Mouse (Mus musculus) c-Kit-positive CD71-negative TER-119-negative erythroid progenitor cells, embryonic 14.5 days (primary cell): ENCODE data around the gene Cd63.

Experiments
- DNase-seq: peaks from one replicate; pipeline ENCODE4 v3.0.0-alpha.2; 2013; ENCODE audit warnings: low read depth

The Cd63 gene

DNA sequence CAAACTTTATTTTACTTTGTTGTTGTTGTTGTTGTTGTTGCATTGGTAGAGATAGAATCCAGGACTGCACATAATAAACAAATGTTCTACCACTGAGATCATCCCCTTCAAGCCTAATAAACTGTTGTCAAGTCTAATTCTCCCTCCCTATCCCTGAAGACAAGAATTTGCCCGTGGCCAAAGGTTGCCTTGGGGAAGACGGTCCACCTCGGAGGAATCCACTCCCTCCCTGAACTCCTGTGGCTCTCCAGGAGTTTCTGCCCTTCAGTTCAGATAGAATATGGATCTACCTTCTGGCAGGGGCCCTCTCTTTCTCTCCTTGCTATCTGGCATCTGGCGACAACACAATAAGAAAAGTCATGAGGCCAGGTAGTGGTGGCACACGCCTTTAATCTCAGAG is 4.0 kb downstream of the Cd63 start:
- no peak for DNase-seq

DNA sequence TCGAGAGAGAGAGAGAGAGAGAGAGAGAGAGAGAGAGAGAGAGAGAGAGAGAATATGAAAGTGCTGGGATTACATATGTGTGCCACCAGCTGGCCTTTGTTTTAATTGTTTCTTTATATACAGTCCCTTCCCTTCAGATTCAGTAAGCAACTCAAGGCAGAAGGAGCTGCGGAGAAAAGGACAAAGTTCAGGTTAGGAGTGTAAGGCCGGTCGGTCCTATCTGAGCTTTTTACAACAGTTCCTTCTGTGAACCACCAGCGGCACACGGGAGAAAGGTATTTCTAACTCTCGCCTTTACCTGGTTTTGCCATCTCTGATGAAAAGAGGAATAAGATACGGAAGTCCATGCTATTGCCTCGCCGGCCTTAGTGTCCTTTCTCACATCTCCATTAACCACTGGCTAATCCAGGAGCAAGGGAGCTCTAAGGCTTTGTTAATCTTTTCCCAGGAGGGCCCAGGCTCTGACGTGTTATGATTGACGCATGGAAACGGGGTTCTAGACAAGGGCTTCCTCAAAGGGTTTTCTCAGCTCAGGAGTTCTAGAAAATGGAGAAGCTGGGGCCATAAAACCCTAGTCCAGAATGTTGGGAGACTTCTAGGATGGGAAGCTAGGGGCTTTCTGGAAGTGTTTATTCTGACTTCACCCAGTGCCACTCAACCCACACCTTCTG is 8.1 kb downstream of the Cd63 start:
- DNase-seq: no peak

DNA sequence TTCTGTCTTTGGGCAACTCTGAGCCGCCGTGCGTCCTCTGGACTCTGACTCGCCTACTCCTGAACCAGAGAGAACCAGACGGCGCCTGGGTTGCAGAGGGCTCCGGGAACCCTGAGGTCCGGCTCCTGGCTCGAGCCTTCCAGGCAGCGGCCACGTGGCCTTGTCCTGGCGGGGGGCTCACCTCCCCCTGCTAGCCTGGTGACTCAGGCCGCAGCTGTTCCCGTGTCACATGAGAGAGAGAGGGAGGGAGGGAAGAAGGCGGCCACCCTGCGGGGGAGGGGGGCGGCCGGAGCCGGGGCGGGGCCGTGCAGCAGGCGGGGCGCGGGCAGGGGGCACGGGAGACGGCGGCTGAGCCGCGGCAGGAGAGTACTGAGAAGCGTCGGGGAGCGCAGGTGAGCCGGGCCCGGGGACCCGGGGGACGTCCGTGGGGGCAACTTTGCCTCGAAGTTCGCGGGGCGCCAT is 8.8 kb downstream of the Cd63 start:
- DNase-seq: no peak

DNA sequence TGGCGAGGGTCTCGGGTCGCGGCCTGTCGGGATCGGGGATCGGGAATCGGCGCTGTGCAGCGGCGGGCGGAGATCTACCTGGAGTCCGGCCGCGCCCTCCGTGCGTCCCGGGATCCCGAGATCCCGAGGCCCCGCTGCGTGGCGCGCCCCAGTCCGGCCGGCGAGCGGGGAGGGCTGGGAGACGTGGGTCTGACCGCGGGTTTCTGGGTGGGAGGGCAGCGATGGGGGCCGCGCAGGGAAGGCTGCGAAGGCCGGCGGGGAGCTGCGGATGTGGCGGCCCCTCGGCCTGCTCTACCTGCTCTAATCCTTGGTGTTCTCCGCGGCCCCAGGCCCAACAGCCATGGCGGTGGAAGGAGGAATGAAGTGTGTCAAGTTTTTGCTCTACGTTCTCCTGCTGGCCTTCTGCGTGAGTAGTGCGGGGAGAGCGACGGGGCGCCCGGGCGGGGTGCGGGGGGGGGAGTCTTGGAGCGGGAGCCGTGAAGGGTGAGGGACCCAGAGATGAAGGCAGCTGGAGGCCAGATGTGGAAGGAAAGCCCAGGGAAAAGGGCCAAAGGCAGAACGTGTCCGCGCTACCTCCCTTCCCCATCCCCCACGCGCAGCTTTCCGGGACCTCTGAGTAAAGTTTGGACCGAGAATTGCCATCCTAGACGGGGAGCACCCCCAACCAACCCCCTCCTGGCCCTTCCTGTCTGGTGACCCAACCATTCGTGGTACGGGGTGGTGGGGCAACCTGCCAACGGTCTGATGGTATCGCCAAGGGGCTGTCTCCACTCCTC is 9.5 kb downstream of the Cd63 start:
- DNase-seq: no peak

DNA sequence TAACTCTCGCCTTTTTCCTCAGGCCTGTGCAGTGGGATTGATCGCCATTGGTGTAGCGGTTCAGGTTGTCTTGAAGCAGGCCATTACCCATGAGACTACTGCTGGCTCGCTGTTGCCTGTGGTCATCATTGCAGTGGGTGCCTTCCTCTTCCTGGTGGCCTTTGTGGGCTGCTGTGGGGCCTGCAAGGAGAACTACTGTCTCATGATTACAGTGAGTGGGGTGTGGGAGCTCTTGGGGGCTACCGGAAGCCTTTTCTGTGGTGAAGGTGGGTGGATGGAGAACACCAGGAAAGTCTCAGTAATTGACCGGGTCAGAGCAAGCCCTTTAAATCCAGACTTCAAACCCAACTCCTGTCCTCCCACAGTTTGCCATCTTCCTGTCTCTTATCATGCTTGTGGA is 10.6 kb downstream of the Cd63 start:
- no peak for DNase-seq

DNA sequence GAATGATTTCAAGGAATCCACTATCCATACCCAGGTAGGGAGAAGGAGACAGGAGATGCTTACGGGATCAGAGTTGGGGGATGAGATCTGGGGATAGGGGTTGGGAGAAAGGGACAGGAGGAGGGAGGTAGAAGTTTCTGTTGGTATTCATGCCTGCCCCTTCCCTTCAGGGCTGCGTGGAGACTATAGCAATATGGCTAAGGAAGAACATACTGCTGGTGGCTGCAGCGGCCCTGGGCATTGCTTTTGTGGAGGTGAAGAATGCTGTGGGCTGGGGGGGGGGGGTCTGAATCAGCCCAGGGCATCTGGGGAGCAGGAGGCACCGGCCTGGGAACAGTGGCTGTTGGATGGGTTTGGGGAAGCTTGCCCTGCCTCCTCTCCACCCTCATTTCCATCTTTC is 11.5 kb downstream of the Cd63 start:
- no peak for DNase-seq

DNA sequence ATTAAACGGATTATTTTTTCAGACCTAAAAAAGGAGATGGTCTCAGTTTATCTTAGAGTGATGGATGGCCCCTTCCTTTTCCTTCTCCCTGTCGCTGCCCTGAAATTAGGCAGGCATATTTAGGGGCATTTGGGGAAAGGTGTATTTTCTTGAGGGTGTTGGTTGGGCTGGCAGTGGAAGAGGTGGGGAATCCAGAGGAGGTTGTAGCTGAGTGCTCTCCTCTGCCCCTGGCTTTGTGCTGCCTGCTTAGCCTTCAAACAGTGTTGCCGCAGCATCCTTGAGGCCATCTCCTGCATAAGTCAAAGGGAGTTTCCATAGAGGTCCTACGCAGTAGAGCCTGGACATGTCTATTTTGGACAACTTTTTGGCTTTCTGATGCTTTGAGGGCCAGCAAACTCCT is 12.0 kb downstream of the Cd63 start:
- DNase-seq: no peak

DNA sequence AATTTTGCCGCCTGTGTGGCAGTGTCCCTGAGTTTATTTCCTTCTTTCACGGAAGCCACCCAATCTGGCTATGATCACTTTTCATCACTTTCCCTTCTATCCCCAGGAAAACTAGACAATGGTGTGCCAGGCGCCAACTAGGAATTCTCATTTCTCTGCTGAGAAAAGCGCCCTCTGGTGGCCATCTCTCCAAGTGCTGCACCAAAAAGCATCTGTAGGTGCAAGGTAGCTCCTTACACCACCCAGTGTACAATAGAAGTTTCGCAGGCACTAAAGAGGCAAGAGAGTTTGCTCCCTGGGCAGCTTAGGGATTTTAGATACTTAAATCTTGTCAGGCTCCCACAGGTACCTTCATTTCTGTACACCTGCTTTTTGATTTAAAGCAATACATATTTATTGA is 12.4 kb downstream of the Cd63 start:
- DNase-seq: peak; percentile 78

DNA sequence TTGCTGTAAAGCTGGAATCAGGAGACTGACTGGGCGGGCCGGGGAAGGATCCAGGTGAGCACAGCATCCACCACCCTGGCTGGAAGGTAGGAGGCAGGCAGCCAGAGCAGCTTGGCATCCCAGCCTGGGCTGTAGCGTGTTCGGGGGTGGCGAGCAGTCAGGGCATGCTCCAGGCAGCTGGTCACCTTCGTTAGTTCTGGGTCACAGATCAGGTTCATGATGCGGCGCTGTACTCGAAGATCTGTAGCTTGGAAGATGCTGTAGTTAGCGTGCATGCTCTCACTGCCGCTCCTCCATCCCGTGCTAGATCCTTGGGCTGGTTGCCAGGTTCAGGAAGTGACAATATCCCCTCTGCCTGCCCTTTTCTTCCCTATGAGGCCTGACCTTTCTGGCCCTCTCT is 12.9 kb downstream of the Cd63 start:
- DNase-seq: no peak

DNA sequence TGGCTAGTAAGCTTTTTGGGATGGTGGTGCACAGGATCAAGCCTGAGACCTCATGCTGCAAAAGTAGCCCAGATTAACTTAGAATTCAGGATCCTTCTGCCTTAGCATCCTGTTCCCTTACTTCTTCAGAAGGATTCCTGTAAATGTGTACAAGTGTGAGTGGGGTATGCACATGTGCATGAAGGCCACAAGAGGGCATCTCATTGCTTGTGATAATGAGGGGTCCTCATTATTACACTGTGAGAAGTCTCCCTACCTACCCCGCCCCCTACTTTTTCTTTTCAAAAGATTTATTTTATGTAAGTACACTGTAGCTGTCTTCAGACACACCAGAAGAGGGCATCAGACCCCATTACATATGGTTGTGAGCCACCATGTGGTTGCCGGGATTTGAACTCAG is 14.8 kb downstream of the Cd63 start:
- DNase-seq: no peak

DNA sequence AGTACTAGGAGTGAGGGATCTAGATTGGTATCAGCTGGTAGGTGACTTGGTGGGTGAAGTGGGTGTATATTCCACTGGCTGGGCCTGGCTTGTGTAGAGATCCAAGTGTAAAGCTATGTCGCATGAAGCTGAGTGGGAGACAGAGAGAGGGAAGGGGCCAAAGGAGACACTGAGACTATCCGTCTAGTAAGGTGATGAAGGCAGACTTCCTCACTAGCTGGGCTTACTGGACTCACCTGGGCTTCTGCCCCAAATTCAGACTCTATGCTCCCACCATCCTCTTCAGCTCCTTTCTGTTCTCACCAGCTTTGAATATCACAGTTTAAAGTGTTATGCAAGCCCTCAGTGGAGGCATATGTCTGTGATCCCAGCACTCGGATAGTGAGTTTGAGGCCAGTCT is 15.9 kb downstream of the Cd63 start:
- no peak for DNase-seq

DNA sequence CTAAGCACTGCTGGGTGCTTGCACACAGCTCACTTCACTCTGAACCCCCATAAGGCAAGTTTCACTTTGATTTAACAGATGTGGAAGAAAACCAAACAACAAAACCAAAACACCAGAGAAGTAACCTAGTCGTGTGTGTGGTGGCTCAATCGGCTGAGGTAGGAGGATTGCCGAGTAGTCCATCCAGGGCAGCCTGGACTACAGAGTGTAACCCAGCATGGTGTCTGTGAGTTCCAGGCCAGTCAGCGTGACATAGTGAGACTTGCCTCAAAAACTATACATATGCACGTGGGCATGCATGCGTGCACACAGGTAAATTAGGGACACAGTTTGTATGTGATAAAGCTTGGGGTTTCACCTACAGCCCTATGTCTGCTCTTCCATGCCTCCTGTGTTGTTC is 16.6 kb downstream of the Cd63 start:
- no peak for DNase-seq

DNA sequence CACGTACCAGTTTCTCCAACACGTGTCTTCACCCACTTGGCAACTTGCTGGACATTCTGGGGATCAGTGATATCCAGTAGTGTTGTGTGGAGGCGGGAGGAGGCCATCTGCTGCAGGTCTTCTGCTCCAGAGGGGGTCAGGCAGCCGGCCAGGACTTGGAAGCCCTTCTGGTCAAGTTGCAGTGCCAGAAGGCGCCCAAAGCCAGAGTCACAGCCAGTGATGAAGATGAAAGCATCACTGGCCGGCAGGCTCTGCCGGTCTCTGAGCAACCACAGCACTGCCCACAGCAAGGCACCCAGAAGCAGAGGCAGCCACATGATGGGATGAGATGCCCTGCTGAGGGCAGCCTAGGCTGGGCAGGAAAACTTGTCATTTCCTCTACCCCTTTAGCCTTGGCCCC is 17.5 kb downstream of the Cd63 start:
- no peak for DNase-seq

DNA sequence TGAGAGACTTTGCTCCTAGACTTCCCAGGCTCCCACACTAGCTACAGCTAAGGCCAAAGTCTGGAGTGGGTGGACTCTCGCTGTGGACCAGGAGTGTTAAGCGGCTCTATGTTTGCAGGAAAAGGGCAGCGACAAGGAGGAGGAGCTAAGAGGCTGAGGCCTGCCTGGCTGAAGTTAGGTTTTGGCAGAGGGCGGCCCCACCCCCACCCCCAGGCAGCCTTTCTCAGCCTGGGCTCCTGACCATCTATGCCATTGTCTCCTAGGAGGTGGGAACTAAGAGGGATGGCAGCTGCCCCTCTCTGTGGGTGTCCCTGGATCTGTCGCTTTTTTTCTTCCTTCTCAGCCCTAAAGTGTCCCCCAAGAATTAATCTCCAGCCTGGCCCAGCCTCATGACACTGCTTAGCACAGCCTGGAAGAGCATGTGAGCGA is 18.4 kb downstream of the Cd63 start:
- no peak for DNase-seq

DNA sequence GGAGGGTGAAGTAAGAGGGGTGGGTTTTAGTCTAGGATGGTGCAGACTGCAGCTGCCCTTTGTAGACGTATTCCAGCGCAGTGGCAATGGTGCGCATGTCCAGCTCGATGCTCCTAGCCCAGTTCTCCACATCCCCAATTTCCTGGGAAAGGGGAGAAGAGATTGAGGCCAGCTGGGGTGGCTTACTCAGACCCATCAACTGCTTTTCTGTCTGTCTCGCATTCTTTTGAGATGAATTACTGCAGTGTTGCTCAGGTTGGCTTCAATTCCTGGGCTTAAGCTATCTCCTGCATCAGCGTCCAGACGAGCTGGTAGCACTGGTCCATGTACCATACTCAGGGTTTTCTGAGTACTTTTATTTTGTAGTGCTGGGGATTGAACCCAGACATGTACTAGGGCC is 19.2 kb downstream of the Cd63 start:
- no peak for DNase-seq

DNA sequence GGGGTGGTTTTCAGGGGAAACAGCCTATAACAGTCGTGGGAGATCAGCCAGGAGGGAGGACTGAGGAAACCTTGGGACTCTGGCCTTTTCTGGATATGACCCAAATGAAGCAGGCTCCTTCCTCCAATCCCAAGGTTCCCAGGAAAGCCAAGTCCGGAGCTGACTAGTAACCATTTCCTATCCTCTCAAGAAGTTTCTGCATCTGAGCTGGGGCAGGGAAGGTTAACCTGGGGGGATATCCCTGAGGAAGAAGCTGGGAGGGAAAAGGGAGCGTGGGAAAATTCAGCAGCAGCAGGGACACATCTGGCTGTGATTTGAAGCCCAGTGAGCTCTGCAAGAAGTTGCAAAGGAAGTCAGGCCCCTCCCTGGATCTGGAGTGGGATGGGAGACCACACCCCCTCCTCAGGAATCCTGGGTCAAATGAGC is 20.0 kb downstream of the Cd63 start:
- no peak for DNase-seq

DNA sequence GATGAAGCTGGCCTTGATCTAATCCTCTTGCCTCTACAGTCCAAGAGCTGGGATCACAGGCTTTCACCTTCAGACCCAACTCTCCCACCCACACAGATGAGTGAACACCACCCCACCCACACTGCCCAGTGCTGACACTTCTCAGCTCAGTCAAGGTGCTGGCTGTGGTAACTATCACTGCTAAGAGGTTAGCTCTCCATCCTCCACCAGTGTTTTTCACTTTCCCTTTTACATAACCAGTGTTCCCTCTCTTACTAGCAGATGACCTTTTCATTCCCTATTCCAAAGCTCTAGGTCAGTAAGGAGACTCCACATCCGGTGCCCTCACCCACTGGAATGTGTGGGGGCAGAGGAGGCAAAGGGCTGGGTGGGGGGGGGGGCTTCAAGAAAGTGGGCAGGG is 20.5 kb downstream of the Cd63 start:
- no peak for DNase-seq

DNA sequence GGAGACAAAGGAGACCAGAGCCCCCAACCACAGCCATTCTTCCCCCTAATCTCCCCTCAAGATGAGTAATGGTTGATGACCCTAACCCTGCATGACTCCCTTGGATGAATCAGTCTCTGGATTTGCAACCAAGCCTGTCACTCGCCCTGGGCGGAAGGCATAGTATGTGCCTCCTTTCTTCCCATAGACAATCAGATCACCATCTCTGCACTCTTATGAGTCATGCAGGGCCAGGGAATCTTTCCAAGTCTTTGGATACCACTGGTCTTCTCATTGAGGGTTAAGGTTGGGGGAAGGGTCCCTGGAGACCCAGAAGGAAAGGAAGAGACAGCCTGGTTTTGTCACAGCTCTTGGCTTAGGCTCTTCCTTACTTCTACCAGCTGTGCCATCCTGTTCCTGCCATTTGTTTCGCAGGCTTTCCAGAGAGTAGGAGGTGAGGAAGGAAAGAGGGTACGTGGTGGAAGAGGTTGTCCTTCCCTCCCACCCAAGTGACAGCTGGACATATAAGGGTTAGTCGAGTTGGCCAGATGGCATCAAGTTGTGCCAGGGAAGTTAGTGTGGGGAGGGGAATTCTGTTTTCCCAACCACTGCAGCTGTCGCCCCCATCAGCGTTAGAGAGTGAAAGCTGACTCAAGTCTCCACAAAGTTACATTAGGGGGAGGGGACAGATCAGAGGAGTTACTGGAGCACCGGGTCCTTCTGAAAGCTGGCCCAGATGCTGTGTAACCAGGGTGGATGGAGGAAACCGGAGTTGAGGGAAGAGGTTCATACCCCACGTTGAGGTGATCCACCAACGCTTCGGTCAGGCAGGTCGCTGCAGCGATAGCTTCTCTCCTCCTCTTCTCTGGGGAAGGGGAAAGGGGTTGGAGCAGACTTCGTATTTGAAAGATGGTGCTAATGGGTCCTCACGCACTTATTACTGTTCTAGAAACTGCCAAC is 21.4 kb downstream of the Cd63 start:
- DNase-seq: no peak

DNA sequence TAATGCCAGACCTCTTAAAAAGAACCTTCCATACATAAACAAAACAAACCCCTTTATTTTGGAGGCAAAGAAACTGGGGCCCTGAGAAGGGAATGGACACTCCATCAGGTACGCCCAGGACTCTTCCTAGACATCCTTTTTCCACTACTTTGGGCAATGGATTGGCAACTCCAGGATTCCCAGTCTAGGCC is 21.9 kb downstream of the Cd63 start, which contains the start of gene Rdh5:
Gene Rdh5 (minus strand): TSS at position 67 of the 191 bp plus-strand sequence.
- DNase-seq: no peak

DNA sequence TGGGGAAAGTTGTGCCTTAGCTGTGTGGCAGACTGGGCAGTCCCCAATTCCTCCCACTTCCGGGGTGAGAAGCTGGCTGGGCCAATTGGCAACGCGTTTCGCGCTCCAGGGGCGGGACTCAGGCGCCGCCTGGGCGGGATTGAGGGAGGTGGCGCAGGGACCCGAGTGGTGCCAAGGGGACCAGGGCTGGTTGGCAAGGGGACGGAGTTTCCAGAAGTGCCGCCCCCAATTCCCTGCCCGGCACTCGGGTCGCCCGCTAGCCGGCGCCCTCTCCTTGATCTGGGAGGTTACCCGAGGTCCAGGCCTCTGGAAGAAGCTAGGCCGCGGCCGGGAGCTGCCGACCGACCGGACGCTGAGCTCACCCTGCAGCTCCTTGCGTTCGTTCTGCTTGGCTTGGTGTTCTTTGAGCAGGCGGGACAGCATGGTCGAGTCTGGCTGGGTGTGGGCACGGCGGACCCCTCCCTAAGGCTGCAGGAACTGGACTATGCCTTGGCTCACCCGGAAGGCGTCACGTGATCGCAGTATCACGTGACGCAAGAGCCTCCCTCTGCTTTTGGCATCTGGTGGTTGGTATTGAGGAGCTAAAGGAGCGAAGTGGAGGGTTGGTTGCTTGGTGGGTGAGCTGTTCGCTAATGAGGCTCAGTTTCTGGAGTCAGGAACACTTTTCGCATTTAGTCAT is 22.4 kb downstream of the Cd63 start:
- peak; percentile 69 for DNase-seq

DNA sequence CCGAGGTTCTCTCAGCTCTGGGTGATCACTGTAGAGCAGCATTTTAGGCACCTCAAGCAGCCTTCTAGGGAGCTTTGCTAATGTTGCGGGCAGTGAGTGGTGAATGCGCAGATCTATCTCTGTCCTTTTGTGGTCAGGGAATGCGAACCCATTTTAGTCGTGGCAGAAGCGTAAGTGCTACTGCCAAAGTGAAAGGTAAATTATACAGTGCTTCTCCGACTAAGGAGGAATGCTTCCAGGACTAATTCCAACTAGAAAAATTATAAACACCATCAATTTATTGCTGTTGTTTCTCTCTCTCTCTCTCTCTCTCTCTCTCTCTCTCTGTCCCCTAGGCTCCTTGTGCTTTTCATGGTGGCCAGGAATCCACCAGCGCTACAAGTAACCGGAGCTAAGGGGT is 23.1 kb downstream of the Cd63 start, which contains the start of gene Bloc1s1:
Gene Bloc1s1 (minus strand): TSS at position 101 of the 400 bp plus-strand sequence.
- no peak for DNase-seq

DNA sequence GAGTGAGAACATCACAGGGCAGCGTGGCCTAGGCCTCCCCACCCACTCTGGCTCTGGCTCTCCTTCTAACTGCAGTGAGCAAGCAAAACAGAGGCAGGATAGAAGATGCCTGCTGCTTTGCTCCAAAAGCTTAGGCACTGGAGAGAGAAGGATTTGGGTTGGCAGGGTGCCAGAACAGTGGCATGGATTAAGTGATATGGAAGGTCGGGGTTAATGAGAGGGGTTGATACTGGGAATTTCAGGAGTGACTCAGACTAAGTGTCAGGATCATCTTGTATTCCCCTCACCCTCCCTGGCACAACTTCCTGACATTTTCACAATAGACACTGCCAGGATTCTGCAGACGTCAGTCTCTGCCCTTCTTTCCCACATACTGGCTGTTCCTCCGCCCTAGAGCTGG is 27.6 kb downstream of the Cd63 start:
- DNase-seq: no peak
